Mouse (Mus musculus): Measurements from ENCODE around the gene Ace. TPM values are rescaled to one million over a fixed set of nuclear protein-coding genes. Genes with fewer than 3 reads are reported as not detected.

Ace gene
- 0.09 and 0.46 TPM in 2 replicates for polyA plus RNA-seq (2012; rRNA removed)

DNA sequence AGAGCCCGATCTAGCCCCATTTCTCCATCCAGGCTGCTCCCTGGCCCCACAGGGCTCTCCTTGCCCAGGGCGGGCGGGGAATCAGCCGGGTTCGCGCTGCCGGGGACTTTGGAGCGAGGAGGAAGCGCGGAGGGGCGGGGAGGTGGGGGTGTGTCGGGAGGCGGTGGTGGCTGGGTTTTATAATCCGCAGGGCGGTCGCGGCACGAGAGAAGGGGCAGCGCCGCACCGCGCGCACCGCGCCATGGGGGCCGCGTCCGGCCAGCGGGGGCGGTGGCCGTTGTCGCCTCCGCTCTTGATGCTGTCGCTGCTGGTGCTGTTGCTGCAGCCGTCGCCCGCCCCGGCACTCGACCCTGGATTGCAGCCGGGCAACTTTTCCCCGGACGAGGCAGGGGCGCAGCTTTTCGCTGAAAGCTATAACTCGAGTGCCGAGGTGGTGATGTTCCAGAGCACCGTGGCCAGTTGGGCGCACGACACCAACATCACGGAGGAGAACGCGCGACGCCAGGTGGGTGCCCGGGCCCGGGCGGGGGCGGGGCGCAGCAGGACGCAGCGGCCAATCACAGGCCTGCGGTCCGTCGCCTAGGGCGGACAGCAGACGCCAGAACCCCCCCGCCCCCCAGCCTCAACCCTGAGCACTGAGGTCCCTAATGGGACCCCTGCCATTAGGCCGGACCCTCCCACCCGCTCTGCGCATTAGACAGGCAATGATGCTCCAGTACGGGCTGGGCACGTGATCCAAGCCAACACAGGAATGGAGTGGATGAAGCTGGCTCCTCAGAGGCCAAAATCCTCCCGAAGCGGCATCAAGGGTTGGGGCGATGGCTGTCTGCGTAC, at the start of gene Ace:
TSS of gene Ace (plus strand) at position 205 of the 834 bp plus-strand sequence.

DNA sequence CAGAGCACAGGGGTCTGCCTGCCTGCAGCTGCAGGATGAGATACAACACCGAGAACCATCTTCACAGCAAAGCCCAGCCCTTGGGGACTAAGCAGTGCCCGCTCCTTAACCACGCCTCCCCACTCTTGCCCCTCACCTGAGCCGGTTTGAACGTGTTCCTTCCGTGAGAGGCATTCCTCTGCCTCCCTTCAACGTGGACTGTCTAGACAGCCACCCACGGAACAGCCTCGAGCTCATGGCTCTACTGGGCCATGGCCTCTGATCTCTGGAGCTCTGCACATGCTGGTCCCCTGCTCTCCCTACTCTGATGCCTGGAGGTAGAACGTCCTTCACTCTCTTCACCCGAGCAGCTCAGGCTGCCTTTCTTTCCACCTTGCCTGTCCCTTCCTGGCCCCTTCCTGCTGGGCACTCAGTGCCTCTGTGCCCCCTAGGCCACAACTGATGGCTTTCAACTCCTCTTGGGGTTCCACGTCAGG, 14.8 kb upstream of the Ace start, which contains the start of gene Cyb561:
TSS of gene Cyb561 (minus strand) at position 426 of the 476 bp plus-strand sequence.

GRCm38 (mm10) chr11:105994375-105994774, 26.6 kb downstream of the Ace start, which contains the start of gene Ace3:
Gene Ace3, plus strand, starts transcription at chr11:105994675.

GRCm38 (mm10) chr11:106007821-106008220, 40.1 kb downstream of the Ace start, which contains the start of gene Kcnh6:
Gene Kcnh6, plus strand, starts transcription at chr11:106008124.

GRCm38 (mm10) chr11:106036548-106037417, 69.0 kb downstream of the Ace start, which contains the start of gene Dcaf7:
Gene Dcaf7, plus strand, starts transcription at chr11:106036872.

Other genes starting within 250 kb of the Ace start
- 0.65 TPM in 2 replicates for gene Cyb561, start 14.6 kb upstream of the Ace start, polyA plus RNA-seq (2012; rRNA removed)
- gene Ace3, start 26.7 kb downstream of the Ace start, polyA plus RNA-seq (2012; rRNA removed), result not detected in 2 replicates
- gene Kcnh6, start 40.2 kb downstream of the Ace start, polyA plus RNA-seq (2012; rRNA removed), result 0.01 and 0.03 TPM in 2 replicates
- 12.6 and 16.4 TPM in 2 replicates for gene Dcaf7, start 68.9 kb downstream of the Ace start, polyA plus RNA-seq (2012; rRNA removed)
- 8.7 and 9.4 TPM in 2 replicates for gene Taco1, start 98.1 kb downstream of the Ace start, polyA plus RNA-seq (2012; rRNA removed)
- 9.5 and 10.2 TPM in 2 replicates for gene Map3k3, start 116.7 kb downstream of the Ace start, polyA plus RNA-seq (2012; rRNA removed)
- not detected in 2 replicates for gene Gm10840, start 192.9 kb downstream of the Ace start, polyA plus RNA-seq (2012; rRNA removed)
- 39.4 and 40.4 TPM in 2 replicates for gene Limd2, start 192.9 kb downstream of the Ace start, polyA plus RNA-seq (2012; rRNA removed)
- gene Strada, start 234.2 kb downstream of the Ace start, polyA plus RNA-seq (2012; rRNA removed), result 6.9 and 7.0 TPM in 2 replicates
- gene Ccdc47, start 248.4 kb downstream of the Ace start, polyA plus RNA-seq (2012; rRNA removed), result 24.5 and 27.0 TPM in 2 replicates
- 11.9 and 13.5 TPM in 2 replicates for gene Ddx42, start 249.0 kb downstream of the Ace start, polyA plus RNA-seq (2012; rRNA removed)